Mouse (Mus musculus) testis, adult 10 weeks (tissue): ENCODE results near the gene Wdr93. TPM values are rescaled to one million over a fixed set of nuclear protein-coding genes. Genes with fewer than 3 reads are reported as not detected.

Experiments used
- polyA plus RNA-seq: library from polyadenylated mRNA; stranded (reverse); fragments of 350-450 nt; fragmentation: Illumina TruSeq; extraction: RNeasy Lipid Tissue Mini Kit (QIAGEN cat#74804); gene quantifications from one replicate; pipeline ENCODE4 v1.2.3, GENCODE M21; 2014; ENCODE audit warnings: low read depth, low replicate concordance

The Wdr93 gene
- polyA plus RNA-seq: 62.7 TPM

GRCm38 (mm10) chr7:79742659-79743536, at the start of gene Wdr93, which contains the start of gene Pex11a:
TSS of gene Wdr93 (plus strand) at chr7:79743163.
TSS of gene Pex11a (minus strand) at chr7:79743131.

GRCm38 (mm10) chr7:79715187-79715981, 27.6 kb upstream of the Wdr93 start, which contains the start of gene Kif7:
TSS of gene Kif7 (minus strand) at chr7:79715720.

GRCm38 (mm10) chr7:79732622-79733021, 10.3 kb upstream of the Wdr93 start, which contains the start of gene Plin1:
TSS of gene Plin1 (minus strand) at chr7:79732903.

GRCm38 (mm10) chr7:79793688-79794087, 50.7 kb downstream of the Wdr93 start, which contains the start of gene Mesp1:
TSS of gene Mesp1 (minus strand) at chr7:79793788.

DNA sequence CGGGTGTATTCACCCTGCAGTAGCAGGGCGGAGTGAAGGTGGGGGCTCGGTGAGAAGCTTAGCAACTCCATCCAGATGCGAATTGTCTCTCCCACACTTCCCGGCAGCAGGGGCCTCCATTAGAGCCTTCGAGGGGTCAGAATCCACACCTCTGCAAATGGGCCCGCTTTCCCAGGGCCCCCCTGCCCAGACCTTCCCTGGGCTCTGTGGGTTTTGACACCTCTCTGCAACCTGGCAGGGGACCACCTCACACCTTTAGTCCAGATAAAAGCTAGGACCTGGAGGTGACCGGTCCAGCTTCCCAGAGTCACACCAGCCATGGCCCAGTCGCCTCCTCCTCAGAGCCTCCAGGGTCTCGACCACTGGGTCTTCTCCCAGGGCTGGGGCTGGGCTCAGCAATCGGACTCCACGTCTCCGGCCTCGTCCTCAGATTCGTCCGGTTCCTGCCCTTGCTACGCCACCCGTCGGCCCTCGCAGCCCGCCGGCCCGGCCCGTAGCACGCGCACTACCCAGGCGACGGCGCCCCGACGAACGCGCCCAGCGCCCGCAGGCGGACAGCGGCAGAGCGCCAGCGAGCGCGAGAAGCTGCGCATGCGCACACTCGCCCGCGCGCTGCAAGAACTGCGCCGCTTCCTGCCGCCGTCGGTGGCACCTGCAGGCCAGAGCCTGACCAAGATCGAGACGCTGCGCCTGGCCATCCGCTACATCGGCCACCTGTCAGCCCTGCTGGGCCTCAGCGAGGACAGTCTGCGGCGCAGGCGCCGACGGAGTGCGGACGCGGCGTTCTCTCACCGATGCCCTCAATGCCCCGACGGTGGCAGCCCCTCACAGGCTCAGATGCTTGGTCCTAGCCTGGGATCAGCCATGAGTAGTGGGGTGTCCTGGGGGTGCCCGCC, 67.9 kb downstream of the Wdr93 start, which contains the start of gene Mesp2:
TSS of gene Mesp2 (plus strand) at position 117 of the 896 bp plus-strand sequence.

Other genes starting within 250 kb of the Wdr93 start
- 5.5 TPM for gene Rhcg, start 125.5 kb upstream of the Wdr93 start, polyA plus RNA-seq
- 5.0 TPM for gene Ticrr, start 83.0 kb upstream of the Wdr93 start, polyA plus RNA-seq
- 0.21 TPM for gene Kif7, start 27.4 kb upstream of the Wdr93 start, polyA plus RNA-seq
- gene Plin1, start 10.3 kb upstream of the Wdr93 start, polyA plus RNA-seq: 0.50 TPM
- 22.0 TPM for gene Pex11a, start within 50 bp of the Wdr93 start, polyA plus RNA-seq
- gene Mesp1, start 50.6 kb downstream of the Wdr93 start, polyA plus RNA-seq: 0.77 TPM
- 1.9 TPM for gene Mesp2, start 67.6 kb downstream of the Wdr93 start, polyA plus RNA-seq
- 0.59 TPM for gene Anpep, start 117.9 kb downstream of the Wdr93 start, polyA plus RNA-seq
- gene Ap3s2, start 177.5 kb downstream of the Wdr93 start, polyA plus RNA-seq: 17.2 TPM
- 0.80 TPM for gene Arpin, start 192.2 kb downstream of the Wdr93 start, polyA plus RNA-seq